Mouse (Mus musculus): ENCODE measurements around the gene C1galt1. TPM values are rescaled to one million over a fixed set of nuclear protein-coding genes. Genes with fewer than 3 reads are reported as not detected.

Gene C1galt1
- polyA plus RNA-seq (2012; rRNA removed): 5.7 and 6.6 TPM in 2 replicates

GRCm38 (mm10) chr6:7844802-7845679 lies at the start of gene C1galt1:
Gene C1galt1 (plus strand): TSS chr6:7844842.

Other genes starting within 250 kb of the C1galt1 start
- 26.7 and 30.7 TPM in 2 replicates for gene Asns, start 151.6 kb upstream of the C1galt1 start, polyA plus RNA-seq (2012; rRNA removed)

Measured in central nervous system, embryonic 14 days (tissue).